Mouse (Mus musculus) neural tube, embryonic 15.5 days (tissue): ENCODE results near the gene Ppfia1. TPM values are rescaled to one million over a fixed set of nuclear protein-coding genes. Genes with fewer than 3 reads are reported as not detected.

Source experiments
- ATAC-seq: fragments of 200-750 bp; cut with Nextera tagmentation; 2 replicates; pipeline ENCODE4 v1.8.0; 2017; ENCODE audit warnings: mild to moderate bottlenecking, moderate TSS enrichment, moderate library complexity; ENCODE audit not compliant: low FRiP score
- H3K27ac ChIP-seq: fragments of 300-500 bp; sonication (generic); replicated peaks from 2 replicates; pipeline ENCODE4 v1.5.1; 2015; ENCODE audit warnings: mild to moderate bottlenecking, inconsistent platforms
- H3K27me3 ChIP-seq: fragments of 300-500 bp; sonication (generic); replicated peaks from 2 replicates; pipeline ENCODE4 v1.6.1; 2015; ENCODE audit warnings: inconsistent platforms
- H3K36me3 ChIP-seq: fragments of 300-500 bp; sonication (generic); 2 replicates; pipeline ENCODE4 v1.6.1; 2015; ENCODE audit warnings: inconsistent platforms
- H3K4me1 ChIP-seq: fragments of 300-500 bp; sonication (generic); 2 replicates; pipeline ENCODE4 v1.6.1; 2015; ENCODE audit warnings: inconsistent platforms
- H3K4me2 ChIP-seq: fragments of 300-500 bp; sonication (generic); 2 replicates; pipeline ENCODE4 v1.6.1; 2015; ENCODE audit warnings: inconsistent platforms, mild to moderate bottlenecking, moderate library complexity
- H3K4me3 ChIP-seq: fragments of 300-500 bp; sonication (generic); replicated peaks from 2 replicates; pipeline ENCODE4 v1.5.1; 2015; ENCODE audit warnings: mild to moderate bottlenecking, inconsistent platforms
- H3K9ac ChIP-seq: fragments of 300-500 bp; sonication (generic); replicated peaks from 2 replicates; pipeline ENCODE4 v1.6.1; 2015; ENCODE audit warnings: mild to moderate bottlenecking, inconsistent platforms
- H3K9me3 ChIP-seq: fragments of 300-500 bp; sonication (generic); replicated peaks from 2 replicates; pipeline ENCODE4 v1.6.1; 2016; ENCODE audit warnings: inconsistent platforms
- WGBS: fragments of 180-500 bp; shearing (Covaris S2); methylation state at CpG from one replicate; pipeline ENCODE4 v1.1.7; 2015; ENCODE audit warnings: mixed read lengths; 5-methylcytosine and 5-hydroxymethylcytosine counted together
- polyA plus RNA-seq: library from polyadenylated mRNA; unstranded; fragments of >200 nt; fragmentation: Nextera tagmentation; extraction: Ambion mirVana; gene quantifications from 2 replicates; pipeline ENCODE4 v1.2.1, GENCODE M21; 2015

The Ppfia1 gene
- polyA plus RNA-seq: 22.3 and 25.6 TPM in 2 replicates

DNA sequence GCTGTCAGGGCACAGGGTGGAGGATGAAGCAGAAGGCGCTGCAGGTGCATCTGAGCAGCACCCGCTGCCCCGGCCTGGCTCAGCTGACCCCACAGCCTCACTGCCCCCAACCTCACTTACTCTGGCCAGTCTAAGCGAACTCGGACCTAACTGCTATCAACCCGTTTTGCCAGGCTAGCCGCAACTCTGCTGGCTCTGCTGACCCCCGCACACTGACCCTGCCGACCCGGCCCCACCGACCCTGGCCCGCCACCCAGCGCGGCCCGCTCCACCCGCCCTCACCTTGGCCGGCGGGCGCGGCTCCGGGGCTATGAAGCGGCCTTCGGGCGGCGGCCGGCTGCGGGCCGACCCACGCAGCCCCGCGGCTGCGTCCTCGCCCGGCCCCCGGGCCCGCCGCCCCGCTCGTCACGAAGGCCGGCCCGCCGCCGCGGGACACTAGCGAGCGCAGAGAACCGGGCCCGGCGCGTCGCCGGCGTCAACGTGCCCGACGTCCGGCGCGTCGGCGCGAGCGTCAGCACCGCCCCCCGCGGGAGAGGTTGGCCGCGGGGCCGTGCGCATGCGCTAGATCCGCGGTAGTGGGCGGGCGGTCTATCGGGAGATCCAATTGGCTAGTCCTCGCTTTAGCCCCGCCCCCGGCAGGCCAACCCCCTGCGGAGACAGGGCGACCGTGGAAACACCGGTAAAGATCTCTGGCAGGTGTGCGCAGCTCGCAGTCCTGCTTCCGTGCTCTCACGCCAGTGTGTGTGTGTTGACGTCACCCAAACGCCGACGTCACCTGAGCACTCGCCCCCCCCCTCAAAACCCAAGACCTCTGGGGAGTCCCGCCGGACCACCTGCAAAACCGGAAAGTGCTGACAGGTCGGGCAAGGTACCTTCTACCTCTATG is at the start of gene Ppfia1:
TSS of gene Ppfia1 (minus strand) at position 493 of the 886 bp plus-strand sequence.
- peaks cover 35% of the 10 kb centered on the region for H3K4me1 ChIP-seq
- peak within 1 kb of the TSS; percentile 78 for H3K4me2 ChIP-seq
- ATAC-seq: peak; percentile 95
- H3K9ac ChIP-seq: peak within 1 kb of the TSS; percentile 93
- H3K4me3 ChIP-seq: peak within 1 kb of the TSS; percentile 95
- H3K27me3 ChIP-seq: 0 out of 2 replicates have a peak, but pooled peaks cover 7% of the 10 kb centered on the region
- H3K9me3 ChIP-seq: no peaks in the 10 kb centered on the region
- H3K36me3 ChIP-seq: peaks cover 23% of the 10 kb centered on the region
- under 1% methylated on average over 90 of the region's 97 CpGs for WGBS
- peak within 1 kb of the TSS; percentile 85 for H3K27ac ChIP-seq

DNA sequence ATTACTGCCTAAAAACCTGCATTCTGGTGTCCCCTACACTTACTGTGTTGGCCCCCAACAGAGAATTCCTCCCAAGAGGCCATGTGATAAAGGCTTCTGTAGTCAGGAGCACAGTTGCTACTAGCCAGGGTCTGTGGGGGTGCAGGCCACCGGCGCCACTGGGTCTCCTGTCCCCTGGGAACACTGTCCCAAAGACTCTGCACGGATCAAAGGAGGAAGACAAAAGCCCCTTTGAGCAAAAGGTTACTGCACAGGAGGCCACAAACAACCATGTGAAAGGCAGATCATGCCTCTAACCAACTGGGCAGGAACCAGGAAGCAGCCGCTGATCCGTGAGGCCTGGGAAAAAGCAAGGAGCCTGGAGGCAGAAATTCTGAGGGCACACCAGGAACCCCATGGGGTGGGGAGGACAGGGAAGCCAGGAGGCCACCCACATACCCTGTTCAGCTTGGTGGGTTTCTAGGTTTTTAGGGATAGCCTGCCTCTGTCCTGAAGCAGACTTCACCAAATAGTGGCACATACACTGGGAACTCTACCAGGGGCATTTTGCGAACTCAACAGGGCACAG is 46.9 kb upstream of the Ppfia1 start:
- WGBS: 25% methylated on average over 6 of the region's 6 CpGs
- no peaks in the 10 kb centered on the region for H3K27me3 ChIP-seq
- no peaks in the 10 kb centered on the region for H3K36me3 ChIP-seq
- no peak overlapping the region for H3K4me2 ChIP-seq
- no peak for ATAC-seq
- no peak overlapping the region for H3K27ac ChIP-seq
- no peak overlapping the region for H3K9ac ChIP-seq
- no peaks in the 10 kb centered on the region for H3K4me1 ChIP-seq
- H3K4me3 ChIP-seq: no peak overlapping the region
- no peaks in the 10 kb centered on the region for H3K9me3 ChIP-seq

DNA sequence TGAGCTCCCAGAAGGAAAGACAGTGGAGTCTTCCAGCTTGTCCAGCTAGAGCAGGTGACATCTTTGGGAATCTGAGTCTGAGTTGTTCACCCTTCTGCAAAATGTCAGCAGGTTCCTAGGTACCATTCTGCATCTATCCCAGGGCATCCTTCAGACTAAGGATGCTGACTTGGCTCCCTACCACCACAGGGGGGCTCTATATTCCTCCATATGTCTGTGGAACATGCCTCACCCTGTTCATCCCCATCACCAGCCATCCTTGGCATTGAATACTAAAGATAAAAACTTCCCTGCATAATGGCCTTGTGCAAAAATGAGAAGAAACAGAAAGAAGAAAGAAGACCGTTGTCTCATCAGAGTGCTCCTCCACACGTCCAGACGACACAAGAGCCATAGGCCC is 36.0 kb upstream of the Ppfia1 start:
- 86% methylated on average over 3 of the region's 3 CpGs for WGBS
- 0 out of 2 replicates have a peak, but pooled peaks have one; percentile 45 for ATAC-seq

DNA sequence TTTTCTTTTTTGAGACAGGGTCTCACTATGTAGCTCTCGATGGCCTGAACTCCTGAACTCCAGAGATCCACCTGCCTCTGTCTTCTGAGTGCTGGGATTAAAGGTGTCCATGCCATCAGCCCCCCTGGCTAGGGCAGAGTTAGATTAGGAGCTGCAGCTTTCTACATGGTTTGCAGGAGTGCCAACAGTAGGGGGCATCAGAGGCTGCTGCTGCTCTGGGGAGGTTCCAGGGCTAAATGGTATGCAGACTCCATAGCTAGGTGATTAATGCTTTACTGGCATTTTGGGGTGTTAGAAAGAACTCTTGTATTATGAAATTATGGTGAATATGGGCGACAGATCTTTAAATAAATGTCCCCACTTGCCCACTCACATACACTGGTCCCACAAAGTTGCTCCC is 33.8 kb upstream of the Ppfia1 start:
- Histone ChIP-seq H3K9ac (no peak overlapping the region), H3K36me3 (no peaks in the 10 kb centered on the region), H3K27ac (no peak overlapping the region), H3K27me3 (peaks cover 6% of the 10 kb centered on the region; the same call in 1 of the 2 replicates), H3K4me2 (no peak overlapping the region), H3K4me1 (peaks cover 10% of the 10 kb centered on the region), H3K9me3 (no peaks in the 10 kb centered on the region), H3K4me3 (no peak overlapping the region)
- no peak for ATAC-seq
- WGBS: 44% methylated on average over 2 of the region's 2 CpGs

More for the DNA sequence above, 36.0 kb upstream of the Ppfia1 start:
- Histone ChIP-seq H3K4me3 (no peak overlapping the region), H3K9ac (no peak overlapping the region), H3K36me3 (no peaks in the 10 kb centered on the region), H3K9me3 (no peaks in the 10 kb centered on the region), H3K27ac (no peak overlapping the region), H3K4me1 (no peaks in the 10 kb centered on the region), H3K4me2 (no peak overlapping the region), H3K27me3 (peaks cover 6% of the 10 kb centered on the region; the same call in 1 of the 2 replicates)

DNA sequence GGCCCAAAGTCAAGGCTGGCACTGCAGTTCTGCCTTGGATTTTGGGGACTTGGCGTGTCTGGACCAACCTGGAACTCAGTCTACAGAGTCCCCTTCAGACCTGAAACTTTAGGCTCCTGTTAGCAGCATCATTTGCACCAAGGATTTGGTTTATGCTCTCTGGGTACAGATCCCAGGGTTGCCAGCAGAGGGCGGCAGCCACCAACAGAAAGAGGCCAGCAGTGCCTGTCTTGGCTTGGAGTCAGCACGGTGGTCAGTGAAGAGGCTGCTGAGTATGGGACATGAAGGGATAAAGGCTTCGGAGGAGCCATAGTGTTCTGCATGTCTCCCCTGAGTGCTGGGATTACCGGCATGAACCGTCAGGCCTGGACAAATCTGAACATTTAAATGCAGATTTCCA is 32.1 kb upstream of the Ppfia1 start:
- H3K27ac ChIP-seq: no peak overlapping the region
- H3K4me2 ChIP-seq: no peak overlapping the region
- H3K9me3 ChIP-seq: no peaks in the 10 kb centered on the region
- H3K4me3 ChIP-seq: no peak overlapping the region
- H3K9ac ChIP-seq: no peak overlapping the region
- H3K4me1 ChIP-seq: peaks cover 20% of the 10 kb centered on the region
- peaks cover 6% of the 10 kb centered on the region; the same call in 1 of the 2 replicates for H3K27me3 ChIP-seq
- no peak for ATAC-seq
- 11% methylated on average over 6 of the region's 6 CpGs for WGBS
- H3K36me3 ChIP-seq: no peaks in the 10 kb centered on the region

DNA sequence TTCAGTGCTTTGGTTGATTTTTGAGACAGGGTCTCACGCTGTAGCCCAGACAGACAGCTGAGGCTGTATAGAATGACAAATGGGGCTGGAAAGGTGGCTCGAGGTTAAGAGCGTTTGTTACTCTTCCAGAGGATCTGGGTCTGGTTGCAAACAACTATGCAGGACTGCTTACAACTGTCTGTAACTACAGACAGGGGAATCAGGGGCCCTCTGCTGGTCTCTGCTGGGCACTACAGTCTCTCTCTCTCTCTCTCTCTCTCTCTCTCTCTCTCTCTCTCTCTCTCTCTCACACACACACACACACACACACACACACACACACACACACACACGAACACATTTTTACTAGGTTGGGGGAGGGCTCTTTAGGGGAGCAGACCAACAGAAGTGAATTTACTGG is 30.1 kb upstream of the Ppfia1 start:
- Histone ChIP-seq H3K4me2 (no peak overlapping the region), H3K4me1 (peaks cover 23% of the 10 kb centered on the region), H3K9me3 (no peaks in the 10 kb centered on the region), H3K36me3 (peaks cover 14% of the 10 kb centered on the region), H3K4me3 (no peak overlapping the region), H3K27ac (no peak overlapping the region), H3K9ac (no peak overlapping the region), H3K27me3 (peaks cover 6% of the 10 kb centered on the region; the same call in 1 of the 2 replicates)
- no peak for ATAC-seq
- 9% methylated on average over 4 of the region's 4 CpGs for WGBS

DNA sequence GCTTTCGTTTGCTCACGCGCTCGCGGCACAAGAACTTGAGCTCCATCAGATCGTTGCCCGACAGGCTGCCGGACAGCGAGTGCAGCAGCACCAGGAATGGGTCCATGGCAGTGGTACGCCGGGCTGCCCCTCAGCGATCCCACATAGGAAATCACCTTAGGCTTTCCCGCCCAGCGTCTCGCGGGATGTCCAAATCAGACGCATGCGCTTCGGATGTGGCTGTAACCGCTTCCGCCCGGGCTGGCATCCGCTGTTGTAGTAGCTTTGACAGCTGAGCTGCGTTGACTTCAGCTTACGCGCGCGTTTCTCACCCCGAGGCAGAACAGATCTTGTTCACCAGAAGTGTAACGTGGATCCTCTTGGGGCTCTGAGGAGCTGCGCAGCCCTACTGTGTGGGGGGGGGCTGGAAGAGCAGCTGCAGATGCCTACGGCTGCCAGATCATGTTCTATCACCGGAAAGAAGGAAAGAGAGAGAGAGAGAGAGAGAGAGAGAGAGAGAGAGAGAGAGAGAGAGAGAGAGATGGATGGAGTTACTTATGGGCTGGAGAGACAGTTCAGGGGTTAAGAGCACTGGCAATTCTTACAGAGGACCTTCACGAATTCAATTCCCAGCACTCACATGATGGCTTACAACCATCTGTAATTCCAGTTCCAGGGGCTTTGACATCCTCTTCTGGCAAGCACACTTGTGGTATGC is 28.9 kb upstream of the Ppfia1 start, which contains the start of gene Fadd:
TSS of gene Fadd (minus strand) at position 180 of the 697 bp plus-strand sequence.
- peak within 1 kb of the TSS; percentile 72 for H3K4me3 ChIP-seq
- H3K4me2 ChIP-seq: peak within 1 kb of the TSS; percentile 87
- peaks cover 6% of the 10 kb centered on the region; the same call in 1 of the 2 replicates for H3K27me3 ChIP-seq
- H3K4me1 ChIP-seq: peaks cover 23% of the 10 kb centered on the region
- H3K9me3 ChIP-seq: no peaks in the 10 kb centered on the region
- peak within 1 kb of the TSS; percentile 89 for H3K27ac ChIP-seq
- ATAC-seq: peak; percentile 91
- WGBS: 2% methylated on average over 34 of the region's 34 CpGs
- peaks cover 20% of the 10 kb centered on the region for H3K36me3 ChIP-seq
- peak within 1 kb of the TSS; percentile 60 for H3K9ac ChIP-seq

DNA sequence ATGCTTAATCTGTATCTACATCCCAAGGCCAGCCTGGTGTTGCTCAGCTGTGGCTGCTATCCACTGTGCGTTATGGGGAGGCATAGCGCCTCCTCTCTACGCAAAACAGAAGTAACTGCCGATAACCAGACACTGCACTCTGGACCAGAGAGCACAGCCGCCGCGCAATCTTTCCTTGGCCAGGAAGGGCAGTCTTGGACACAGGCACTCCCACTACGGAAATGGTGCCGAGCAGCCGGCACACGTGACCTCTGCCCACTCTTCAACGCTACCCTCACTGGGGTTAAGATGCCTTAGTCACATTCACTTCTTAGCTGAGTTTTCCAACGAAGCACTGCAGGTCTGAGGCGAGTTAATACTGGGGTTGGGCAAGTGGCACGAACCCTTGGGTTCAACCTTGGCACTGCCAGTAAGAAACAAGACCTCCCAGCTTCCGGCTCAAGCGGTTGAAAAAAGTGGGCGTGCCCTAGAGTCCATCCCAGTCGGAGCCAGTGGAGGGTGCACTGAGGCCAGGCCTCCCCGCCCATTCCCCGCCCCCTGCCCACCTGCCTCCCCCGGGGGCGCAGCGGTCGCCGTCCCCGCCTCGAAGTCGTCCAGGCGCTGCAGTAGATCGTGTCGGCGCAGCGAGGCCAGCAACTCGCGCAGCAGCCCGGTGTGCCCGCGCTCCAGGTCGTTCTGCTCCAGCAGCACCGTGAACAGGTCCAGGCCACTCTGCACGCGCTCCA is 28.2 kb upstream of the Ppfia1 start:
- Histone ChIP-seq H3K9me3 (no peaks in the 10 kb centered on the region), H3K36me3 (peaks cover 20% of the 10 kb centered on the region), H3K27me3 (peaks cover 5% of the 10 kb centered on the region; the same call in 1 of the 2 replicates), H3K4me2 (peak overlapping the region; percentile 87), H3K9ac (peak overlapping the region; percentile 60), H3K4me1 (peaks cover 23% of the 10 kb centered on the region), H3K4me3 (peak overlapping the region; percentile 72), H3K27ac (peak overlapping the region; percentile 89)
- 1% methylated on average over 43 of the region's 43 CpGs for WGBS
- peak; percentile 87 for ATAC-seq

DNA sequence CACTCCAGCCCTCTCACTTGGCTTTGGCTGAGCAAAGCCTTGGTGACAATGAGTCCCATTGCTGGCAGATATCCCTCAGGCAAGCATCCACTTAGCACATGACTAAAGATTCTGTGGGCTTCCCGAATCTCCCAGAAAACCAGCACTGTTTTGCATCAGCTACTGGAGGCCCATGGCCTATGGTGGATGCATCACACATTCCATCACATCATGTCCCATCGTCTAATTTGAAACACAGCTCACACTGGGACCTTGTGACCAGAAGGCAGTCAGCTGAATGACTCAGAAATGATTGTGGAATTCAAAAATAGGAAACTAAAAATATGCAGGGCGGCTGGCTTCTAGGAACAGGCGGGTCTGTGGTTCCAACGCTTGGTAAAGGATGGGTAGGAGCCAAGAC is 24.3 kb upstream of the Ppfia1 start:
- 95% methylated on average over 5 of the region's 5 CpGs for WGBS
- H3K4me2 ChIP-seq: no peak overlapping the region

DNA sequence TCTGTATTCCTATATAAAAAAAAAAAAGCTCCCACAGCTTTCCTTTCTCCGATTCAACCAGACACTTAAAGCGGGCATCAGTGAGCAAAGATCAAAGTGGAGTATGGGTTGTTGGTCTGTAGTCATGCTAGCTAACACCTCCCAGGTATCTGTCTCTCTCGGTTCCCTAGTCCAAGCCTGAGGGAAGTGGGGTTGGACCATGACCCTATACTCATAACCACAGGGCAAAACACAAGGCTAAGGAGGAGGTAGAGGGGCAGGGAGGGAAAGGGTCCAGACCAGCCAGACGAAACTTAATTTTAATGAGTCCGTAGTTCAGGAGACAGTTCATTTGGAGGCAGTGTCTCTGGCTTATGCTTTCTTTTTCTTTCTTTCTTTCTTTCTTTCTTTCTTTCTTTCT is 18.7 kb upstream of the Ppfia1 start:
- H3K4me1 ChIP-seq: no peaks in the 10 kb centered on the region
- WGBS: 84% methylated on average over 5 of the region's 5 CpGs

More for the DNA sequence above, 24.3 kb upstream of the Ppfia1 start:
- H3K9ac ChIP-seq: no peak overlapping the region
- H3K27me3 ChIP-seq: no peaks in the 10 kb centered on the region
- peaks cover 20% of the 10 kb centered on the region for H3K36me3 ChIP-seq
- H3K4me1 ChIP-seq: peaks cover 16% of the 10 kb centered on the region
- no peaks in the 10 kb centered on the region for H3K9me3 ChIP-seq
- H3K4me3 ChIP-seq: no peak overlapping the region
- ATAC-seq: no peak
- H3K27ac ChIP-seq: no peak overlapping the region

DNA sequence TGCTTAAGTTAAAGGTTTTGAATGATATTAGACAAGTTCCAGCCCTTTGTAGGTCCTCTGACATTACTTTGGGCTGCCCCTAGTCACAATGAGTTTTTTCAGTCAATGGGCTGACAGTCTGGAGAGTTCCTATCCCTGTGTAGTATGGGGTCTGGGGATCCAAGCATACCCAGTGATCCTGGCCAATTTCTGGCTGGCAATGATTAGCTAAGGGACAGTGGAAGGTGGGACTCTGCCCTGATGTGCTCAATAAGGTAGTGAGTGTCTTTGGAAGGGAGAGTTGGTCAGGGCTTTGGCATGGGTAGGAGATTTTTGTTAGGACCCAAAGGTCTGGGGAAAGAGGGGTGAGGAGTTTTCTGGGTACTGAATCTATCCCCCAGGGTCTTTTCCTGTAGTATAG is 18.1 kb upstream of the Ppfia1 start:
- no peak overlapping the region for H3K4me2 ChIP-seq
- H3K27ac ChIP-seq: no peak overlapping the region
- no peaks in the 10 kb centered on the region for H3K9me3 ChIP-seq
- no peak for ATAC-seq
- H3K4me1 ChIP-seq: no peaks in the 10 kb centered on the region
- no peak overlapping the region for H3K4me3 ChIP-seq
- H3K9ac ChIP-seq: no peak overlapping the region
- H3K27me3 ChIP-seq: no peaks in the 10 kb centered on the region
- H3K36me3 ChIP-seq: no peaks in the 10 kb centered on the region

More for the DNA sequence above, 18.7 kb upstream of the Ppfia1 start:
- H3K27me3 ChIP-seq: no peaks in the 10 kb centered on the region
- H3K36me3 ChIP-seq: no peaks in the 10 kb centered on the region
- no peak overlapping the region for H3K9ac ChIP-seq
- no peak for ATAC-seq
- H3K27ac ChIP-seq: no peak overlapping the region
- no peaks in the 10 kb centered on the region for H3K9me3 ChIP-seq
- no peak overlapping the region for H3K4me3 ChIP-seq
- H3K4me2 ChIP-seq: no peak overlapping the region
